Mouse (Mus musculus) ES-Bruce4 (cell line): ENCODE data around the gene Loxl4.

Source experiments
- CTCF ChIP-seq: IDR thresholded peaks from one replicate; pipeline ENCODE4 v1.8.1; 2011; ENCODE audit warnings: low read depth, low read length
- POLR2A ChIP-seq: IDR thresholded peaks from one replicate; pipeline ENCODE4 v1.8.1; 2011; ENCODE audit warnings: low read length; ENCODE audit not compliant: insufficient read depth

- TF ChIP-seq CTCF (no peak), POLR2A (no peak)
Observed at GRCm38 (mm10) chr19:42628068-42628467, 15.5 kb upstream of the Loxl4 start.
